Mouse (Mus musculus): ENCODE results near the gene Inpp5k. TPM values are rescaled to one million over a fixed set of nuclear protein-coding genes. Genes with fewer than 3 reads are reported as not detected.
A peak's percentile ranks its signal among the peaks of the same experiment; 100 is the strongest.
"Not testable (repeated sequence)": the region's sequence is repeated elsewhere in the genome, so short reads cannot be mapped to it uniquely, and the experiment has no call there.

Inpp5k gene
- polyA plus RNA-seq, 1 experiment from 2014 or later, result 19.7 TPM

GRCm38 (mm10) chr11:75688132-75688531 lies 57.3 kb downstream of the Inpp5k start:
- Histone ChIP-seq H3K27ac (ENCODE audit: low read depth, low read length) (0 out of 2 replicates have a peak overlapping the region, but pooled peaks have one; percentile 42), H3K27me3 (ENCODE audit: control insufficient read depth, insufficient read depth, low read length) (no peaks in the 10 kb centered on the region)

GRCm38 (mm10) chr11:75689977-75690376 lies 59.2 kb downstream of the Inpp5k start:
- no peaks in the 10 kb centered on the region for H3K9me3 ChIP-seq (replicated peaks; ENCODE audit: control insufficient read depth, low read length)
- peaks cover 19% of the 10 kb centered on the region for H3K36me3 ChIP-seq (ENCODE audit: control insufficient read depth, insufficient read depth, low read length)
- H3K27ac ChIP-seq (ENCODE audit: low read depth, low read length), result no peak overlapping the region
- no peak overlapping the region for H3K4me2 ChIP-seq
- no peak for ATAC-seq (replicated peaks; ENCODE audit: insufficient number of reproducible peaks, low FRiP score, low TSS enrichment)
- peaks cover 7% of the 10 kb centered on the region for H3K4me1 ChIP-seq (ENCODE audit: control insufficient read depth, insufficient read depth, low read length)
- WGBS (ENCODE audit: insufficient replicate concordance), result 81% methylated on average over 1 of the region's 1 CpGs
- H3K27me3 ChIP-seq (ENCODE audit: control insufficient read depth, insufficient read depth, low read length), result no peaks in the 10 kb centered on the region
- no peak overlapping the region for H3K4me3 ChIP-seq (ENCODE audit: low read depth, low read length)
- no peak overlapping the region for H3K9ac ChIP-seq (ENCODE audit: low read depth, low read length)

More at GRCm38 (mm10) chr11:75688132-75688531, 57.3 kb downstream of the Inpp5k start:
- Histone ChIP-seq H3K9me3 (replicated peaks; ENCODE audit: control insufficient read depth, low read length) (no peaks in the 10 kb centered on the region), H3K9ac (ENCODE audit: low read depth, low read length) (no peak overlapping the region), H3K4me1 (ENCODE audit: control insufficient read depth, insufficient read depth, low read length) (peaks cover 7% of the 10 kb centered on the region), H3K4me3 (ENCODE audit: low read depth, low read length) (no peak overlapping the region), H3K4me2 (no peak overlapping the region), H3K36me3 (ENCODE audit: control insufficient read depth, insufficient read depth, low read length) (peaks cover 10% of the 10 kb centered on the region)
- 83% methylated on average over 2 of the region's 2 CpGs for WGBS (ENCODE audit: insufficient replicate concordance)
- ATAC-seq (replicated peaks; ENCODE audit: insufficient number of reproducible peaks, low FRiP score, low TSS enrichment), result no peak

- peaks cover 7% of the 10 kb centered on the region for H3K4me1 ChIP-seq (ENCODE audit: control insufficient read depth, insufficient read depth, low read length)
- no peaks in the 10 kb centered on the region for H3K27me3 ChIP-seq (ENCODE audit: control insufficient read depth, insufficient read depth, low read length)
- ATAC-seq (replicated peaks; ENCODE audit: insufficient number of reproducible peaks, low FRiP score, low TSS enrichment), result no peak
- no peaks in the 10 kb centered on the region for H3K9me3 ChIP-seq (replicated peaks; ENCODE audit: control insufficient read depth, low read length)
- no peak overlapping the region for H3K4me3 ChIP-seq (ENCODE audit: low read depth, low read length)
- no peak overlapping the region for H3K27ac ChIP-seq (ENCODE audit: low read depth, low read length)
- no peak overlapping the region for H3K9ac ChIP-seq (ENCODE audit: low read depth, low read length)
- H3K36me3 ChIP-seq (ENCODE audit: control insufficient read depth, insufficient read depth, low read length), result peaks cover 19% of the 10 kb centered on the region
- H3K4me2 ChIP-seq, result no peak overlapping the region
Measured at GRCm38 (mm10) chr11:75691047-75691446, 60.3 kb downstream of the Inpp5k start.

GRCm38 (mm10) chr11:75693570-75693969 lies 62.8 kb downstream of the Inpp5k start:
- H3K9ac ChIP-seq (ENCODE audit: low read depth, low read length), result no peak overlapping the region
- WGBS (ENCODE audit: insufficient replicate concordance), result 92% methylated on average over 5 of the region's 5 CpGs
- no peaks in the 10 kb centered on the region for H3K4me1 ChIP-seq (ENCODE audit: control insufficient read depth, insufficient read depth, low read length)
- no peak for ATAC-seq (replicated peaks; ENCODE audit: insufficient number of reproducible peaks, low FRiP score, low TSS enrichment)
- H3K36me3 ChIP-seq (ENCODE audit: control insufficient read depth, insufficient read depth, low read length), result peaks cover 29% of the 10 kb centered on the region
- no peaks in the 10 kb centered on the region for H3K27me3 ChIP-seq (ENCODE audit: control insufficient read depth, insufficient read depth, low read length)
- H3K9me3 ChIP-seq (replicated peaks; ENCODE audit: control insufficient read depth, low read length), result no peaks in the 10 kb centered on the region
- no peak overlapping the region for H3K4me2 ChIP-seq
- H3K4me3 ChIP-seq (ENCODE audit: low read depth, low read length), result no peak overlapping the region
- no peak overlapping the region for H3K27ac ChIP-seq (ENCODE audit: low read depth, low read length)

GRCm38 (mm10) chr11:75697464-75697863 lies 66.7 kb downstream of the Inpp5k start:
- H3K9me3 ChIP-seq (replicated peaks; ENCODE audit: control insufficient read depth, low read length); H3K27ac ChIP-seq (ENCODE audit: low read depth, low read length); H3K27me3 ChIP-seq (ENCODE audit: control insufficient read depth, insufficient read depth, low read length); ATAC-seq (replicated peaks; ENCODE audit: insufficient number of reproducible peaks, low FRiP score, low TSS enrichment); H3K4me3 ChIP-seq (ENCODE audit: low read depth, low read length); H3K9ac ChIP-seq (ENCODE audit: low read depth, low read length); H3K4me2 ChIP-seq; H3K4me1 ChIP-seq (ENCODE audit: control insufficient read depth, insufficient read depth, low read length): not testable (repeated sequence)
- peaks cover 41% of the 10 kb centered on the region for H3K36me3 ChIP-seq (ENCODE audit: control insufficient read depth, insufficient read depth, low read length)
- WGBS (ENCODE audit: insufficient replicate concordance), result 92% methylated on average over 3 of the region's 3 CpGs

Other genes with a start within 250 kb of the Inpp5k start
- gene Serpinf1, start 208.3 kb upstream of the Inpp5k start, polyA plus RNA-seq (2014; fragmentation: Nextera tagmentation; extraction: Ambion mirVana), result 50.9 and 55.1 TPM in 2 replicates
- 2.4 and 5.4 TPM in 2 replicates for gene Serpinf2, start 191.4 kb upstream of the Inpp5k start, polyA plus RNA-seq (2014; fragmentation: Nextera tagmentation; extraction: Ambion mirVana)
- 3.6 and 4.0 TPM in 2 replicates for gene Wdr81, start 176.3 kb upstream of the Inpp5k start, polyA plus RNA-seq (2014; fragmentation: Nextera tagmentation; extraction: Ambion mirVana)
- 14.4 and 16.1 TPM in 2 replicates for gene Tlcd2, start 169.3 kb upstream of the Inpp5k start, polyA plus RNA-seq (2014; fragmentation: Nextera tagmentation; extraction: Ambion mirVana)
- 56.1 and 62.1 TPM in 2 replicates for gene Prpf8, start 144.2 kb upstream of the Inpp5k start, polyA plus RNA-seq (2014; fragmentation: Nextera tagmentation; extraction: Ambion mirVana)
- gene Rilp, start 120.9 kb upstream of the Inpp5k start, polyA plus RNA-seq (2014; fragmentation: Nextera tagmentation; extraction: Ambion mirVana), result 0.94 and 2.0 TPM in 2 replicates
- 7.6 and 8.7 TPM in 2 replicates for gene Scarf1, start 117.4 kb upstream of the Inpp5k start, polyA plus RNA-seq (2014; fragmentation: Nextera tagmentation; extraction: Ambion mirVana)
- gene Slc43a2, start 99.3 kb upstream of the Inpp5k start, polyA plus RNA-seq (2014; fragmentation: Nextera tagmentation; extraction: Ambion mirVana), result 2.7 and 4.2 TPM in 2 replicates
- 57.1 and 59.7 TPM in 2 replicates for gene Pitpna, start 42.9 kb upstream of the Inpp5k start, polyA plus RNA-seq (2014; fragmentation: Nextera tagmentation; extraction: Ambion mirVana)
- 33.0 and 54.5 TPM in 2 replicates for gene Myo1c, start 19.5 kb downstream of the Inpp5k start, polyA plus RNA-seq (2014; fragmentation: Nextera tagmentation; extraction: Ambion mirVana)
- 90.3 and 97.4 TPM in 2 replicates for gene Crk, start 48.3 kb downstream of the Inpp5k start, polyA plus RNA-seq (2014; fragmentation: Nextera tagmentation; extraction: Ambion mirVana)
- 893 and 924 TPM in 2 replicates for gene Ywhae, start 101.9 kb downstream of the Inpp5k start, polyA plus RNA-seq (2014; fragmentation: Nextera tagmentation; extraction: Ambion mirVana)
- 0.13 and 0.14 TPM in 2 replicates for gene Doc2b, start 165.1 kb downstream of the Inpp5k start, polyA plus RNA-seq (2014; fragmentation: Nextera tagmentation; extraction: Ambion mirVana)